Mouse (Mus musculus): ENCODE results near the gene Sdsl. TPM values are rescaled to one million over a fixed set of nuclear protein-coding genes. Genes with fewer than 3 reads are reported as not detected.

The Sdsl gene
- polyA plus RNA-seq (2015; fragmentation: Nextera tagmentation; extraction: Ambion mirVana) = 14.3 and 15.8 TPM in 2 replicates

- 65% methylated on average over 8 of the region's 8 CpGs for WGBS
- Histone ChIP-seq H3K9ac (no peak within 1 kb of the TSS), H3K27ac (no peak within 1 kb of the TSS), H3K4me1 (replicated peaks) (peaks cover 6% of the 10 kb centered on the region; the same call in 1 of the 2 replicates), H3K9me3 (replicated peaks) (no peaks in the 10 kb centered on the region), H3K27me3 (peaks cover 8% of the 10 kb centered on the region; the same call in 1 of the 2 replicates), H3K4me3 (no peak within 1 kb of the TSS), H3K4me2 (no peak within 1 kb of the TSS), H3K36me3 (no peaks in the 10 kb centered on the region)
- ATAC-seq (replicated peaks; ENCODE audit: insufficient number of reproducible peaks, insufficient read depth, low FRiP score, low read depth) = no peak
These were observed at the start of gene Sdsl for GRCm38 (mm10) chr5:120472770-120473169. Gene Sdsl (minus strand): TSS chr5:120472810.

- no peaks in the 10 kb centered on the region for H3K9me3 ChIP-seq (replicated peaks)
- H3K27ac ChIP-seq = no peak overlapping the region
- no peak overlapping the region for H3K4me3 ChIP-seq
- H3K9ac ChIP-seq = no peak overlapping the region
- no peaks in the 10 kb centered on the region for H3K27me3 ChIP-seq
- 0 out of 2 replicates have a peak, but pooled peaks cover 3% of the 10 kb centered on the region for H3K36me3 ChIP-seq
- WGBS = 49% methylated on average over 9 of the region's 9 CpGs
- no peak for ATAC-seq (replicated peaks; ENCODE audit: insufficient number of reproducible peaks, insufficient read depth, low FRiP score, low read depth)
- no peak overlapping the region for H3K4me2 ChIP-seq
- H3K4me1 ChIP-seq (replicated peaks) = peaks cover 35% of the 10 kb centered on the region
These were observed 44.9 kb upstream of the Sdsl start for GRCm38 (mm10) chr5:120517552-120517951.

GRCm38 (mm10) chr5:120516221-120516984 is 43.8 kb upstream of the Sdsl start:
- Histone ChIP-seq H3K27ac (no peak overlapping the region), H3K9me3 (replicated peaks) (no peaks in the 10 kb centered on the region), H3K9ac (no peak overlapping the region), H3K36me3 (no peaks in the 10 kb centered on the region), H3K27me3 (peaks cover 3% of the 10 kb centered on the region; the same call in 1 of the 2 replicates), H3K4me1 (replicated peaks) (peaks cover 45% of the 10 kb centered on the region), H3K4me3 (no peak overlapping the region), H3K4me2 (no peak overlapping the region)
- 0 out of 2 replicates have a peak, but pooled peaks have one; percentile 21 for ATAC-seq (replicated peaks; ENCODE audit: insufficient number of reproducible peaks, insufficient read depth, low FRiP score, low read depth)
- 45% methylated on average over 15 of the region's 15 CpGs for WGBS

- Histone ChIP-seq H3K4me2 (no peak overlapping the region), H3K9me3 (replicated peaks) (no peaks in the 10 kb centered on the region), H3K36me3 (no peaks in the 10 kb centered on the region), H3K9ac (no peak overlapping the region), H3K4me1 (replicated peaks) (peaks cover 50% of the 10 kb centered on the region), H3K4me3 (no peak overlapping the region), H3K27me3 (peaks cover 3% of the 10 kb centered on the region; the same call in 1 of the 2 replicates), H3K27ac (no peak overlapping the region)
- WGBS = 68% methylated on average over 7 of the region's 7 CpGs
- ATAC-seq (replicated peaks; ENCODE audit: insufficient number of reproducible peaks, insufficient read depth, low FRiP score, low read depth) = no peak
These were observed 42.8 kb upstream of the Sdsl start for GRCm38 (mm10) chr5:120515451-120515850.

GRCm38 (mm10) chr5:120514754-120515153 is 42.1 kb upstream of the Sdsl start:
- peaks cover 51% of the 10 kb centered on the region for H3K4me1 ChIP-seq (replicated peaks)
- ATAC-seq (replicated peaks; ENCODE audit: insufficient number of reproducible peaks, insufficient read depth, low FRiP score, low read depth) = no peak
- H3K4me2 ChIP-seq = no peak overlapping the region
- no peak overlapping the region for H3K27ac ChIP-seq
- no peaks in the 10 kb centered on the region for H3K9me3 ChIP-seq (replicated peaks)
- H3K9ac ChIP-seq = no peak overlapping the region
- H3K4me3 ChIP-seq = no peak overlapping the region
- 17% methylated on average over 4 of the region's 4 CpGs for WGBS
- H3K36me3 ChIP-seq = no peaks in the 10 kb centered on the region
- peaks cover 3% of the 10 kb centered on the region; the same call in 1 of the 2 replicates for H3K27me3 ChIP-seq

- no peak for ATAC-seq (replicated peaks; ENCODE audit: insufficient number of reproducible peaks, insufficient read depth, low FRiP score, low read depth)
- Histone ChIP-seq H3K4me2 (no peak overlapping the region), H3K27ac (no peak overlapping the region), H3K36me3 (no peaks in the 10 kb centered on the region), H3K9ac (no peak overlapping the region), H3K9me3 (replicated peaks) (no peaks in the 10 kb centered on the region), H3K4me3 (no peak overlapping the region), H3K27me3 (peaks cover 3% of the 10 kb centered on the region; the same call in 1 of the 2 replicates), H3K4me1 (replicated peaks) (peaks cover 51% of the 10 kb centered on the region)
- WGBS = 87% methylated on average over 9 of the region's 9 CpGs
These were observed 41.5 kb upstream of the Sdsl start for GRCm38 (mm10) chr5:120514031-120514677.

- Histone ChIP-seq H3K4me3 (no peak overlapping the region), H3K36me3 (no peaks in the 10 kb centered on the region), H3K27me3 (peaks cover 3% of the 10 kb centered on the region; the same call in 1 of the 2 replicates), H3K9ac (no peak overlapping the region), H3K27ac (no peak overlapping the region), H3K4me1 (replicated peaks) (peaks cover 51% of the 10 kb centered on the region), H3K9me3 (replicated peaks) (no peaks in the 10 kb centered on the region), H3K4me2 (no peak overlapping the region)
- WGBS = 61% methylated on average over 15 of the region's 15 CpGs
- ATAC-seq (replicated peaks; ENCODE audit: insufficient number of reproducible peaks, insufficient read depth, low FRiP score, low read depth) = no peak
These were observed 40.4 kb upstream of the Sdsl start for GRCm38 (mm10) chr5:120512911-120513555.

- Histone ChIP-seq H3K27ac (no peak overlapping the region), H3K27me3 (peaks cover 3% of the 10 kb centered on the region; the same call in 1 of the 2 replicates), H3K4me3 (peak overlapping the region; percentile 61), H3K36me3 (no peaks in the 10 kb centered on the region), H3K9me3 (replicated peaks) (no peaks in the 10 kb centered on the region), H3K4me2 (peak overlapping the region; percentile 79), H3K9ac (peak overlapping the region; percentile 54), H3K4me1 (replicated peaks) (peaks cover 42% of the 10 kb centered on the region)
- 27% methylated on average over 14 of the region's 14 CpGs for WGBS
- ATAC-seq (replicated peaks; ENCODE audit: insufficient number of reproducible peaks, insufficient read depth, low FRiP score, low read depth) = no peak
These were observed 39.1 kb upstream of the Sdsl start for GRCm38 (mm10) chr5:120511643-120512220.

GRCm38 (mm10) chr5:120510982-120511642 is 38.5 kb upstream of the Sdsl start, which contains the start of gene Slc8b1:
Gene Slc8b1 (plus strand): TSS chr5:120511168.
- no peaks in the 10 kb centered on the region for H3K36me3 ChIP-seq
- peak within 1 kb of the TSS; percentile 79 for H3K4me2 ChIP-seq
- peak; percentile 94 for ATAC-seq (replicated peaks; ENCODE audit: insufficient number of reproducible peaks, insufficient read depth, low FRiP score, low read depth)
- H3K4me3 ChIP-seq = peak within 1 kb of the TSS; percentile 61
- no peaks in the 10 kb centered on the region for H3K9me3 ChIP-seq (replicated peaks)
- peaks cover 42% of the 10 kb centered on the region for H3K4me1 ChIP-seq (replicated peaks)
- H3K9ac ChIP-seq = peak within 1 kb of the TSS; percentile 54
- peaks cover 3% of the 10 kb centered on the region; the same call in 1 of the 2 replicates for H3K27me3 ChIP-seq
- H3K27ac ChIP-seq = no peak within 1 kb of the TSS
- 2% methylated on average over 36 of the region's 36 CpGs for WGBS

GRCm38 (mm10) chr5:120507311-120507710 is 34.7 kb upstream of the Sdsl start:
- 58% methylated on average over 4 of the region's 4 CpGs for WGBS
- H3K36me3 ChIP-seq = no peaks in the 10 kb centered on the region
- no peak overlapping the region for H3K4me3 ChIP-seq
- H3K27me3 ChIP-seq = peaks cover 3% of the 10 kb centered on the region; the same call in 1 of the 2 replicates
- H3K9me3 ChIP-seq (replicated peaks) = no peaks in the 10 kb centered on the region
- H3K4me1 ChIP-seq (replicated peaks) = peaks cover 33% of the 10 kb centered on the region
- no peak overlapping the region for H3K4me2 ChIP-seq
- no peak overlapping the region for H3K9ac ChIP-seq
- no peak overlapping the region for H3K27ac ChIP-seq
- ATAC-seq (replicated peaks; ENCODE audit: insufficient number of reproducible peaks, insufficient read depth, low FRiP score, low read depth) = no peak
